Mouse (Mus musculus) small intestine, adult 2 months (tissue): Measurements from ENCODE around the gene Gm14147.
"Not testable (repeated sequence)": the region's sequence is repeated elsewhere in the genome, so short reads cannot be mapped to it uniquely, and the experiment has no call there.

Source experiments
- CTCF ChIP-seq: fragments of 200-500 bp; IDR thresholded peaks from 2 replicates; pipeline ENCODE4 v1.5.1; 2012; ENCODE audit warnings: low read depth, mild to moderate bottlenecking, control low read depth, inconsistent platforms, low read length, moderate library complexity, mixed read lengths; ENCODE audit not compliant: insufficient replicate concordance, insufficient read length; ENCODE audit errors: extremely low read depth
- POLR2A ChIP-seq: fragments of 200-500 bp; IDR thresholded peaks from 2 replicates; pipeline ENCODE4 v1.6.1; 2012; ENCODE audit warnings: low read depth, mild to moderate bottlenecking, control low read depth, inconsistent platforms, low read length, moderate library complexity

DNA sequence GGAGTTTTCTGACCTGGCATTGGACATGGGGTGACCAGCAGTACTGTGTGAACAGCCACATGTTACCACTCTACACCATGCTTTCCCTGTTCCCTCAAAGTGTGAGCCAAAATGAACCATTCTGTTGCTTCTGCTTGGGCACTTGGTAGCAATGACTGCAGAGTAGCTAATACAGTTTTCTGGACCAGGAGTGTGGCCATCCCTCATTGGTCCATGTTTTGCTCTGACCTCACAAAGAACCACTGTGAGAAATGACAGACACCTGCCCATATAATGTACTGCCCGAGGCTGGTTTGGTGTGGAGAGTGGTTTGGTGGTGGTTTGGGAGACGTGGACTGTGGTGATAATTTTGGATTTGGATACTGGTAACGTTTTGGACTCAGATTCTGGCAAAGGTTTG, at the start of gene Gm14147:
- TF ChIP-seq CTCF, POLR2A: not testable (repeated sequence)
